Mouse (Mus musculus): ENCODE results near the gene Zfand2a.

Gene Zfand2a

DNA sequence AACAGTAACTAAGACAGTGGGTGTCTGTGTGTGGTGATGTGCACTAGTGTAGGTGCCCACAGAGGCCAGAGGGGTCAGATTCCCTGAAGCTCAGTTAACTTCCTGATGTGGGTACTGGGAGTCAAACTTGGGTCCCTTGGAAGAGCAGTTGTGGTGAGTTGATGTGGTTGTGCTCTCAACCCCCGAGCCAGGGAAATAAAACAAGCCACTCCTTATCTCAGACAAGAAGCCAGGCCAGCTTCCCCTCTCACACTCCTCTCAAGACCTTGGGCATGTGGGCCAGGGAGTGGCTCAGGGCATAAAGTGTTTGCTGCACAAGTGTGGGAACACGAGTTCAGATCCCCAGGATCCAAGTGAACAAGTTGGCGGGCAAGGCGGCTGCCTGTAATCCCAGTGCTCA, 17.5 kb downstream of the Zfand2a start:
- no peak for DNase-seq (ENCODE audit: extremely low read depth, low read depth)

DNA sequence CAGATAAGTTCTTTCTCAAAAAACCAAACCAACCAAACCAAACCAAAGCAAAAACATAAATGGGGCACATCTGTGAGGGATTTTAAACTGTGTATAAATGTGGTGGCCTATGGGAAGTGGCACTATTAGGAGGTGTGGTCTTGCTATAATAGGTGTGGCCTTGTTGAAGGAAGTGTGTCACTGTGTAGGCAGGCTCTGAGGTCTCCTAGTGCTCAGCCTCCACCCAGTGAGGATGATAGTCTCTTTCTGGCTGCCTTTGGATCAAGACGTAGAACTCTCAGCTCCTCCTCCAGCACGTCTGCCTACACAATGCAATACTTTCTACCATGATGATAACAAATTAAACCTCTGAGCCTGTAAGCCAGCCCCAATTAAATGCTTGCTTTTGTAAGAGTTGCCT, 18.0 kb downstream of the Zfand2a start:
- DNase-seq (ENCODE audit: extremely low read depth, low read depth), result no peak

DNA sequence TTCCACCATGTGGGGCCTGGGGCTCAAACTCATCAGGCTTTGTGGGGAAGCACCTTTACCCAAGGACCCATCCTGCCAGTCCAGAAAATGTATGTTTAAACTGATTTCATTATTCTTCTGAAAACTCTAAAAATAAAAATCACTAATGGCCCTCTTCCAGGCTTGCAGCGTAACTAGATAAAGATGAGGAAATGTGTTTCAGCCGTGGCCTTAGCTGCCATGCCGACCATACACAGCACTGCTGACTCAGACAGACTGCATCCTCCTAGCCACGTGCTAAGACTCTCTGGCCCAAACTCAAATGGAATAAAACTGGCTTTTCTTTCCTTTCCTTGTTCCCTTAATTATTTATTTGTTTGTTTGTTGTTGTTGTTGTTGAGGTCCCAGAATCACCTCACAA, 19.5 kb downstream of the Zfand2a start:
- DNase-seq (ENCODE audit: extremely low read depth, low read depth), result no peak

GRCm38 (mm10) chr5:139460384-139461067, 23.8 kb downstream of the Zfand2a start, which contains the start of gene 3110082I17Rik:
3110082I17Rik (minus strand) TSS chr5:139460527.
- peak; percentile 91 for DNase-seq (ENCODE audit: extremely low read depth, low read depth)

- no peak for DNase-seq (ENCODE audit: extremely low read depth, low read depth)
These were observed 24.4 kb downstream of the Zfand2a start for GRCm38 (mm10) chr5:139459938-139460337.

DNA sequence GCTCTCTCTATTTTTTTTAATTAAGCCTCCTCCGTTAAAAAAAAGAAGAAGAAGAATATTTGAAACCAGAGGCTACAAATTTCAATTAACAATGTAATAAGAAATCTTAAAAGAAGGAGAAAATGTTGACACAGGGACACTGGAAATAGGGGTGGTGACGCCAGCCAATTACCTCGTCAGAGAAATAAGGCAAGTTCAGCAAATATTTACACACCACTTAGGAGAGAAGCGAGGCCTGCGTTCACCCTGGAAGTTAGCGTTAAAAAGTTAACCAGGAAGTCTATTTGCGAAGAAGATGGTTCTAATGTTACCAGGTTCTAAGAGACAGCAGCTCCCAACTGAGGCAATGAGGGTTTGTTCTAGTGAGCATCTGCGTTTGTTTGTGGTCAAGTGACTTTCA, 27.1 kb downstream of the Zfand2a start:
- no peak for DNase-seq (ENCODE audit: extremely low read depth, low read depth)

DNA sequence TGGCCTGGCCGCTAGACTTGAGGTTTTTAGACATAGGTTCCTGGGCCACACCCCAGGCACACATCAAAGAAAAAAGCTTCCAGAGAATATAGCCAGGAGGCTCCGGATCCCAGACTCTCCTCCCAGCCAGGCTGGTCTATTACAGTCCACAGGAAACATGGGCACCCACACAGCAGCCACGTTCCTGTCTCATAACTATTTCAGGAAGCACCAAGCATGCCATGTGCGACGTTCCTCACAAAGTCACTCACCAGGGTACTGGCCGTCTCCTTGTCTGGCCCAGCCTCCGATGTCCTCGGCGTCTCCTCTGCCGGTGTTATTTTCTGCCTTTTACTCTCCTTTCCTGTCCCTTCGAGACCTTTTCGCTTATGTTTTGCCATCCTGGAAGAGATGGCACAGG, 29.2 kb downstream of the Zfand2a start:
- DNase-seq (ENCODE audit: extremely low read depth, low read depth), result no peak

- DNase-seq (ENCODE audit: extremely low read depth, low read depth), result no peak
These were observed 31.3 kb downstream of the Zfand2a start for GRCm38 (mm10) chr5:139453031-139453430.

DNA sequence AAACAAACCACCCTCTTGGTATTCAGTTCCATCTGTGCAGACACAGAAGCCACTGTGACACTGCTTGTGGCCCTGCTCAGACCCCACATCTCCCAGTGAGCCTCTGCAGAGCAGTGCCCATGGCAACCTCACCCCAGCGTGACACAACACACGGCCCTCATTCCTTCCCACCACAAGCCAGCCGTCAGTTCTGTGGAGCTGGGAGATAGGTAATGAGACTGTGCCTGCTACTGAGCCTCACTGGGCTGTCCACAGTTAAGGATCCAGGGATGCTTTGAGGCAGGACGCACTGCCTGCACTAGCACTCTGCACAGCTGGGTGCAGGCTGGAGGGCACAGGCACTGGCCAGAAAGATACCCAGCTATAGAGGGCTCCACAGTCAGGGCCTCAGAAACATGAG, 34.4 kb downstream of the Zfand2a start:
- no peak for DNase-seq (ENCODE audit: extremely low read depth, low read depth)

- no peak for DNase-seq (ENCODE audit: extremely low read depth, low read depth)
These were observed 35.1 kb downstream of the Zfand2a start for GRCm38 (mm10) chr5:139449161-139449791.

DNA sequence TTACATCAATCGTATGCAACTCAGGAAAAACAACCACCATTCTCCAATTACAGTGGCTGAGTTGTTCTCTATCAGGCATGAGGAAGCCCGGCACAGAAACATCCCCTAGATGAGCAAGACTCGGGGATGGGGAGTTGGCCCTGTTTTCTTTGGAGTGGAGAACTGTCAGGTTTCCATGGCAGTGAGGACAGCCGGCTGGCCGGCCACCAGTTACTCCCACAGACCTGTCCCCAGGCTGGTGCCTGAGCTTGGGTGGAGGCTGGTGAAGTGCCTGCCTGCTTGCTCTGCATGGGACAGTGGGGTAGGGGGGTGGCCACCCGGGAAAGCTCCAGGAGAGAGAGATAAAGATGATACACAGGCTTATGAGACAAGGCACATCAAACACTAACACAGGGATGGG, 36.3 kb downstream of the Zfand2a start:
- no peak for DNase-seq (ENCODE audit: extremely low read depth, low read depth)

- DNase-seq (ENCODE audit: extremely low read depth, low read depth), result no peak
These were observed 39.1 kb downstream of the Zfand2a start for GRCm38 (mm10) chr5:139445258-139445657.

- no peak for DNase-seq (ENCODE audit: extremely low read depth, low read depth)
These were observed 41.4 kb downstream of the Zfand2a start for GRCm38 (mm10) chr5:139442962-139443361.

DNA sequence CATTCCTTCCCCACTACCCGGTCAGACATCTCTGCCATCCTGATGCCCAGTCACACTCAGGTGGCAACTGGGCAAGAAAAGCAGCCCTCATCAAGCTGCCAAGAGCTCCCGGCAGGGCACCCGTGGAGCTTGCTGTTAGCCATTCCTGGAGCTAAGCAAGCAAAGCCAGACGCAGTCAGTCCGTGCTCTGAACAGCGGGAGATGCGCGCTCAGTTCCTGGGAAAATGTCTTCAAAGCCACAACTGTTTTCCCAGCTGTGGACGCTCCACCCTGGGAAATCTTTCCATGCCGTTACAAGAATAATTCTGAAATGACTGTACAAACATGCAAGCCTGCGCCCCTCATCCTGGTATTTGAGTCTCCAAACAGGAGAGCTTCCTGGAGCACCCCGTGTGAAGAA, 41.9 kb downstream of the Zfand2a start:
- DNase-seq (ENCODE audit: extremely low read depth, low read depth), result no peak

- no peak for DNase-seq (ENCODE audit: extremely low read depth, low read depth)
These were observed 42.7 kb downstream of the Zfand2a start for GRCm38 (mm10) chr5:139441726-139442018.

DNA sequence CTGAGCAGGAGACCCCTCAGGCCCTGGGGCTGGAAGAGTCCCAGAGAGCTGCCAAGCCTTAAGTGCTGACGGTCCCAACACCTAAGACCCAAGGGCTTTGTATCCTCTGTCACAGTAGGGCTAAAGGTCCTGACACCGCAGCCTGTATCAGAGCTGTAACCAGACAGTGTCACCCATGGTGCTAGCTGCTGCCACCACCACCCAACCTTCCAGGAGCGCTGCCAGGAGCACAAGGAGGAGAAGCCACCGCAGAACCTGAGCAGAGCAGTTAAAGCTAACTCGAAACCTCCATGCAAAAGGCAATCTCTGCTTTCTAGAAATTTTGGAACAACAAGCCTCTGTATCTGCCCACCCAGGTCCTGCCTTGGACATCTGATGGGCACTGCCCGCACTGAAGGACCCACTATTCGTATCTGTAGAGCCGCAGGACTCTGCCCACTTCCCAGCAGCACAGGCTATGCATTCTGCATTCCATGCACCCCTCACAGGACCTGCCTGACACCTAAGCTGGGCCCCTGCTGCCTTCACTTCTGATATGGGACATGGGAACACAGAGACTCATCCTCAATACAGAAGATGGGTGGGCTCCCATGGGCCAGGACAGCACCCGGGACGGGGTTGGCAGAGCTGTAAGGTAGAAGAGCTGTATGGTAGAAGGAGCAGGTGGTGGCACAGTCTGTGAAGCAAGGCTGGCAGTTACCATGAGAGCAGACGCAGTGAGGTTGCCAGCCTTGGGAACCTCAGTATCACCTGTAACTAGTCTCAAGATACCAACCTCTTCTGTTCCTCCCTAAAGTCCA, 43.2 kb downstream of the Zfand2a start:
- no peak for DNase-seq (ENCODE audit: extremely low read depth, low read depth)

DNA sequence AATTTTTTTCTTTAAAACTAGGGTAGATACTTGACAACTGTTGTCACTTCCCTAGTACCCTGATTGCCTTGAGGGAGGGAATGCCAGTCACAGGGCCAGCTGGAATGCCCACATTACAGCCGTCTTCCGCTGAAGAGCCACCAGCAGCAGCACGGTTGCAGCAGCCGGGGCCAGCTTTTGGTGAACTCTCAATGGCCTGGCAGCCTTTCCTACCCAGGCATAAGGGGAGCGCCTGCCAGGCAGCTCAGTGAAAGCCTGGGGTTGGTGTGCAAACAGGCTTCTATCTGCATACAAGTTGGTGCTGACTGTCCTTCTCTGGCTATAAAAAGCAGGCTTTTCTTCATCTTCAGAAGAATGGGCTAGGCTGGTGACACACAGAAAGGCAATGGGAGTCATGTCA, 43.9 kb downstream of the Zfand2a start:
- no peak for DNase-seq (ENCODE audit: extremely low read depth, low read depth)

DNA sequence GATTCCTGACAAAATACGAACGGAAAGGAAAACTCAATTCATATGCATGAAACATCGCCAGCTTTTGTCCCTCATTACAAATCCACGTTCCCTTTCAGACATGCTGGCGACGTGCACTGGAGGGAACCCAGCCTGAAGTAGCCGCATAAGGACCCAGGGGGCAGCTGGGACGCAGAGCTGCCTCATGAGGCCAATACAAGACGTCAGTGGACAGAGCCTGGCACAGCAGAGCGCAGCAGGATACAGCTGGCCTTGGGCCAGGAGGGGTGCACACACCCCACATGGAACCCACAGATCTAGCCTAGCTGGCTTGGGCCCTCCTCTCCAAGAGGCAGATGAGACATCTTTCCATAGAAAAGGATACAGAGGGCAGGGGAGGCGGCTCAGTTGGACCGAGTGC, 45.9 kb downstream of the Zfand2a start:
- DNase-seq (ENCODE audit: extremely low read depth, low read depth), result no peak

- no peak for DNase-seq (ENCODE audit: extremely low read depth, low read depth)
These were observed 46.6 kb downstream of the Zfand2a start for GRCm38 (mm10) chr5:139437769-139438168.

GRCm38 (mm10) chr5:139434940-139435339, 49.4 kb downstream of the Zfand2a start:
- DNase-seq (ENCODE audit: extremely low read depth, low read depth), result no peak

- DNase-seq (ENCODE audit: extremely low read depth, low read depth), result no peak
These were observed 50.3 kb downstream of the Zfand2a start for GRCm38 (mm10) chr5:139433842-139434568.
